Mouse (Mus musculus) CH12.LX (cell line): ENCODE measurements around the gene Pkp4. TPM values are rescaled to one million over a fixed set of nuclear protein-coding genes. Genes with fewer than 3 reads are reported as not detected.

Source experiments
- DNase-seq: peaks from one replicate; pipeline ENCODE4 v3.0.0-alpha.2; 2013; ENCODE audit errors: extremely low read depth
- H3K27ac ChIP-seq: 2 replicates; pipeline ENCODE4 v1.5.1; 2012; ENCODE audit warnings: low read depth, mild to moderate bottlenecking, control low read depth, moderate library complexity; ENCODE audit not compliant: insufficient read depth
- H3K27me3 ChIP-seq: replicated peaks from 2 replicates; pipeline ENCODE3; 2012; ENCODE audit warnings: inconsistent platforms
- H3K36me3 ChIP-seq, 2 experiments: replicated peaks in 1 of 2; 2 replicates each; pipeline versions ENCODE3 to v1.6.1; 2012; ENCODE audit warnings: inconsistent platforms in 1 of 2, low read length in 1 of 2, mild to moderate bottlenecking in 1 of 2, mixed read lengths in 1 of 2, moderate library complexity in 1 of 2; ENCODE audit not compliant: control insufficient read depth in 1 of 2, insufficient read depth in 1 of 2
- H3K4me1 ChIP-seq, 2 experiments: 2 replicates each; pipeline ENCODE4 v1.6.1; 2012; ENCODE audit warnings: inconsistent platforms in 1 of 2, moderate library complexity in 1 of 2; ENCODE audit not compliant: insufficient read depth in 2 of 2, control insufficient read depth in 1 of 2
- H3K4me2 ChIP-seq: 2 replicates; pipeline ENCODE4 v1.6.1; 2012; ENCODE audit warnings: low read depth, mild to moderate bottlenecking, control low read depth; ENCODE audit not compliant: poor library complexity, insufficient read depth, severe bottlenecking
- H3K4me3 ChIP-seq, 3 experiments: fragments of 150-350 bp in 1 of 3; sonication (generic) in 1 of 3; replicated peaks in 1 of 3; 2 replicates each; pipeline versions ENCODE3 to v1.5.1; 2011 to 2012; ENCODE audit warnings: low read depth in 2 of 3, low read length in 2 of 3, mild to moderate bottlenecking in 2 of 3, moderate library complexity in 2 of 3, control low read depth in 1 of 3, improper control_type of control experiment in 1 of 3, inconsistent platforms in 1 of 3, mixed read lengths in 1 of 3; ENCODE audit not compliant: poor library complexity in 1 of 3
- H3K79me2 ChIP-seq: replicated peaks from 2 replicates; pipeline ENCODE4 v1.6.1; 2012; ENCODE audit warnings: mild to moderate bottlenecking, moderate library complexity; ENCODE audit not compliant: control insufficient read depth, poor library complexity, insufficient read depth, severe bottlenecking; ENCODE audit errors: extremely low read depth
- H3K9ac ChIP-seq: 2 replicates; pipeline ENCODE4 v1.6.1; 2012; ENCODE audit warnings: low read depth, mild to moderate bottlenecking, control low read depth, moderate library complexity; ENCODE audit not compliant: insufficient read depth
- H3K9me3 ChIP-seq: replicated peaks from 2 replicates; pipeline ENCODE3; 2012; ENCODE audit warnings: low read length, inconsistent platforms, mixed read lengths
- CHD1 ChIP-seq: IDR thresholded peaks from 2 replicates; pipeline ENCODE4 v1.6.1; 2012; ENCODE audit warnings: low read depth, low read length, improper control_type of control experiment, inconsistent platforms
- IRF4 ChIP-seq: IDR thresholded peaks from 2 replicates; pipeline ENCODE4 v1.6.1; 2014; ENCODE audit warnings: low read depth, mild to moderate bottlenecking, inconsistent platforms, low read length, improper control_type of control experiment
- JUND ChIP-seq: conservative IDR thresholded peaks from 2 replicates; pipeline ENCODE4 v1.6.1; 2011; ENCODE audit warnings: low read depth, low read length, improper control_type of control experiment
- MAFK ChIP-seq: IDR thresholded peaks from 2 replicates; pipeline ENCODE4 v1.6.1; 2011; ENCODE audit warnings: low read length, improper control_type of control experiment; ENCODE audit not compliant: insufficient replicate concordance
- MAX ChIP-seq: IDR thresholded peaks from 2 replicates; pipeline ENCODE4 v1.6.1; 2011; ENCODE audit warnings: low read length, improper control_type of control experiment
- MAZ ChIP-seq: IDR thresholded peaks from 2 replicates; pipeline ENCODE4 v1.6.1; 2012; ENCODE audit warnings: low read depth, mild to moderate bottlenecking, inconsistent platforms, low read length, improper control_type of control experiment, moderate library complexity
- MXI1 ChIP-seq: IDR thresholded peaks from 2 replicates; pipeline ENCODE4 v1.6.1; 2011; ENCODE audit warnings: mild to moderate bottlenecking, low read depth, low read length, improper control_type of control experiment
- PAX5 ChIP-seq: IDR thresholded peaks from 2 replicates; pipeline ENCODE4 v1.6.1; 2012; ENCODE audit warnings: low read length, inconsistent platforms, mixed read lengths
- POLR2AphosphoS2 ChIP-seq: IDR thresholded peaks from 2 replicates; pipeline ENCODE4 v1.6.1; 2011; ENCODE audit warnings: low read depth, low read length, improper control_type of control experiment
- RAD21 ChIP-seq: IDR thresholded peaks from 2 replicates; pipeline ENCODE4 v1.6.1; 2011; ENCODE audit warnings: low read depth, mild to moderate bottlenecking, low read length, improper control_type of control experiment, moderate library complexity
- RCOR1 ChIP-seq: conservative IDR thresholded peaks from 2 replicates; pipeline ENCODE4 v1.6.1; 2012; ENCODE audit warnings: low read depth, mild to moderate bottlenecking, inconsistent platforms, low read length, improper control_type of control experiment
- SMC3 ChIP-seq: IDR thresholded peaks from 2 replicates; pipeline ENCODE4 v1.6.1; 2011; ENCODE audit warnings: low read depth, low read length, improper control_type of control experiment
- TBP ChIP-seq: conservative IDR thresholded peaks from 2 replicates; pipeline ENCODE4 v1.6.1; 2011; ENCODE audit warnings: low read depth, low read length, improper control_type of control experiment
- TCF12 ChIP-seq: IDR thresholded peaks from 2 replicates; pipeline ENCODE4 v1.6.1; 2014; ENCODE audit warnings: low read depth, mild to moderate bottlenecking, inconsistent platforms, low read length, improper control_type of control experiment
- USF2 ChIP-seq: conservative IDR thresholded peaks from 2 replicates; pipeline ENCODE4 v1.6.1; 2011; ENCODE audit warnings: low read depth, low read length, improper control_type of control experiment
- ZKSCAN1 ChIP-seq: IDR thresholded peaks from 2 replicates; pipeline ENCODE4 v1.6.1; 2012; ENCODE audit warnings: low read depth, inconsistent platforms, low read length, improper control_type of control experiment, borderline replicate concordance
- ZNF384 ChIP-seq: IDR thresholded peaks from 2 replicates; pipeline ENCODE4 v1.6.1; 2012; ENCODE audit warnings: low read depth, low read length, improper control_type of control experiment, inconsistent platforms
- dilution Hi-C: fragments of 300-500 bp; cut with MboI; formaldehyde crosslinking; loops from 2 replicates; pipeline ENCODE4 v1.14.3; 2020; ENCODE audit warnings: low sequenced_read_pairs; ENCODE audit not compliant: extremely low pct_unique_long_range_greater_than_20kb, extremely low pct_ligation_motif_present
- in situ Hi-C: fragments of 300-500 bp; cut with MboI; formaldehyde crosslinking; loops from 3 replicates; pipeline ENCODE4 v1.14.3; 2019; ENCODE audit warnings: low sequenced_read_pairs, low pct_ligation_motif_present, low pct_unique_long_range_greater_than_20kb, mixed read lengths
- polyA plus RNA-seq: library from polyadenylated mRNA; unstranded; fragments of >175 nt; gene quantifications from 2 replicates; pipeline ENCODE4 v1.2.1, GENCODE M21; 2012; ENCODE audit warnings: low read depth; ENCODE audit not compliant: insufficient read length
- total RNA-seq, 2 experiments: library from RNA; depleted of rRNA; stranded (reverse); fragments of 300-350 nt in 1 of 2; fragments of >200 nt in 1 of 2; gene quantifications; 2 replicates each; pipeline ENCODE4 v1.2.3; 2012 to 2014

Gene Pkp4
- total and polyA plus RNA-seq, 3 experiments = not detected

DNA sequence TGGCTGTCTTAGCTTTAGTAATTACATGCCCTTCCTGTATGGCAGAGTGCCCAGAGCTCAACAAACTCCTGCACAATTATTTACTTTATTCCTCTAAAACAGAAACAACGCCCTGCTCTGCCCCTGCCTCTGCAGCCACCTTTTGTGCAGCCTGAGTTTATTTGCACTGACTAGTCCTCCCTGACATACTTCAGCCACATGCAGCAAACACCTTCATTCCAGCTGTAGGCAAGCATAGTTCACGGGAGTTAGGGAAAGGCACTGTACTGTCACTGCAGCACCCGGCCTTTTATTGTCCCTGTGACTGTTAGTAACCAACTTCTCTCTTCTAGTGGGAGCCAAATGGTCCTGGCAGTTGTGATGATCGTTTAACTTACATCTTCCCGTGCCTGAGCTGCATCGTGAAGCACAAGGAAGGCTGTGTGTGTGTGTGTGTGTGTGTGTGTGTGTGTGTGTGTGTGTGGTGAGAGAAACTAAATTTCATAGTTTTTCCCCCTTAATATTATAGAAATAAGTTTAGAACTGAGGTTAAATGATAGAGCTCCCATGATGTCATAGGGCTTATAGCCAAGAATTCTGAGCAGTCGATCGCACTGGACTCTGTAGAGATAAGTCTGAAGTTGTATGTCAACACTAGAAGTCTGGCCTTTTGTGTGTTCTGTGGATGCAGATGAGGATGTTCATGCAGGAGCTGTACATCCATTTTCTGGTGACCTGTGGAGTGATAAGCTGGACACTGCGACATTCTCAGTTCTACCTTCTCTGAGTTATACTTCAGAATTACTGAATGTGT lies 59.5 kb downstream of the Pkp4 start:
- dilution Hi-C loops (no loop called here), in situ Hi-C loops (no loop called here)
- no peak overlapping the region for H3K9ac ChIP-seq
- no peaks in the 10 kb centered on the region for H3K79me2 ChIP-seq
- TF ChIP-seq IRF4 (no peak), CHD1 (no peak), TCF12 (no peak), MAX (no peak), RAD21 (no peak), JUND (no peak), MAZ (no peak), TBP (no peak), PAX5 (no peak)
- H3K27ac ChIP-seq = no peak overlapping the region
- no peaks in the 10 kb centered on the region for H3K27me3 ChIP-seq
- no peak for DNase-seq
- no peaks in the 10 kb centered on the region for H3K36me3 ChIP-seq
- peaks cover 68% of the 10 kb centered on the region for H3K9me3 ChIP-seq
- H3K4me2 ChIP-seq = no peak overlapping the region
- no peaks in the 10 kb centered on the region for H3K4me1 ChIP-seq
- H3K4me3 ChIP-seq = no peak overlapping the region

DNA sequence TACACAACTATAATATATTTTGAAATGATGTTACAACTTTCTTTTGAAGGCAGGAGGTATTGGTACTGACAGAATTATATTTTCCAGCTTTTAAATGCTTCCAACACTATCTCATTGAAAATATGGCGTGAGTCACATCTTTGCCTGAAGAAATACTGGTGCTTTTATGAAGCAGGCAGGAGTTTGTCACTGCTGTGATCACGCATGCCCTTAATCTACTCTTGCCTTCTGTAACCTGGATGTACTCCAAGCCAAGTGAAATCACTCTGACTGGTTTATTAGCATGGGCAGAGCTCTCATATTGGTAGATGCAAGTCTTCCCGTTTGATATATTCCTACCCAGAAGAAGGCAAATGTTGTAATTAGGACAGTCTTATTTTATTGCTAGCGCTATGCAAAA lies 65.7 kb downstream of the Pkp4 start:
- Histone ChIP-seq H3K36me3 (no peaks in the 10 kb centered on the region), H3K79me2 (no peaks in the 10 kb centered on the region), H3K9me3 (peaks cover 70% of the 10 kb centered on the region), H3K27me3 (no peaks in the 10 kb centered on the region), H3K4me1 (no peaks in the 10 kb centered on the region)
- dilution Hi-C loops = no loop called here
- TF ChIP-seq USF2 = no peak
- TF ChIP-seq CHD1 = no peak
- TF ChIP-seq RCOR1 = no peak
- TF ChIP-seq MXI1 = no peak
- TF ChIP-seq MAFK = no peak
- no peak for TF ChIP-seq JUND
- TF ChIP-seq ZNF384 = no peak
- TF ChIP-seq MAZ = no peak
- no peak for TF ChIP-seq POLR2AphosphoS2
- TF ChIP-seq SMC3 = no peak
- no peak for TF ChIP-seq ZKSCAN1
- TF ChIP-seq, all 38 proteins: peak for 0
- H3K4me3 ChIP-seq = no peak overlapping the region
- no peak overlapping the region for H3K4me2 ChIP-seq
- DNase-seq = no peak
- no peak overlapping the region for H3K27ac ChIP-seq
- no peak overlapping the region for H3K9ac ChIP-seq
- in situ Hi-C loops = no loop called here
